Mouse (Mus musculus): ENCODE measurements around the gene Proca1.

Gene Proca1

GRCm38 (mm10) chr11:78193113-78193512 is at the start of gene Proca1:
Gene Proca1, plus strand, starts transcription at chr11:78193392.
- DNase-seq, result no peak

GRCm38 (mm10) chr11:78143520-78143919 is 49.7 kb upstream of the Proca1 start:
- DNase-seq, result no peak

- no peak for DNase-seq
Observed at GRCm38 (mm10) chr11:78146168-78146567, 47.0 kb upstream of the Proca1 start.

GRCm38 (mm10) chr11:78146707-78147543 is 46.3 kb upstream of the Proca1 start:
- no peak for DNase-seq

- DNase-seq, result peak; percentile 32 to 53
Observed at GRCm38 (mm10) chr11:78151161-78151560, 42.0 kb upstream of the Proca1 start.

- peak; percentile 92 for DNase-seq
Observed at GRCm38 (mm10) chr11:78152299-78153231, 40.6 kb upstream of the Proca1 start.

- DNase-seq, result peak in 1 of 2 experiments; percentile 23
Observed at GRCm38 (mm10) chr11:78153778-78154177, 39.4 kb upstream of the Proca1 start.

GRCm38 (mm10) chr11:78155674-78156073 is 37.5 kb upstream of the Proca1 start:
- DNase-seq, result peak; percentile 13 to 49

GRCm38 (mm10) chr11:78156156-78156699 is 37.0 kb upstream of the Proca1 start:
- DNase-seq, result no peak

- peak; percentile 88 to 91 for DNase-seq
Observed at GRCm38 (mm10) chr11:78159096-78159495, 34.1 kb upstream of the Proca1 start.

GRCm38 (mm10) chr11:78159557-78159956 is 33.6 kb upstream of the Proca1 start:
- DNase-seq, result no peak

GRCm38 (mm10) chr11:78160171-78160570 is 33.0 kb upstream of the Proca1 start:
- no peak for DNase-seq

- no peak for DNase-seq
Observed at GRCm38 (mm10) chr11:78160675-78161074, 32.5 kb upstream of the Proca1 start.

- no peak for DNase-seq
Observed at GRCm38 (mm10) chr11:78161169-78161568, 32.0 kb upstream of the Proca1 start.

GRCm38 (mm10) chr11:78161968-78162367 is 31.2 kb upstream of the Proca1 start:
- peak; percentile 37 to 61 for DNase-seq

- peak; percentile 50 to 75 for DNase-seq
Observed at GRCm38 (mm10) chr11:78162504-78162903, 30.7 kb upstream of the Proca1 start.

- DNase-seq, result no peak
Observed at GRCm38 (mm10) chr11:78163045-78163444, 30.1 kb upstream of the Proca1 start.

- peak; percentile 39 to 59 for DNase-seq
Observed at GRCm38 (mm10) chr11:78163681-78164603, 29.2 kb upstream of the Proca1 start.

GRCm38 (mm10) chr11:78164604-78164923 is 28.6 kb upstream of the Proca1 start:
- DNase-seq, result no peak

GRCm38 (mm10) chr11:78164924-78165760 is 28.1 kb upstream of the Proca1 start, which contains the start of gene Traf4:
Gene Traf4, minus strand, starts transcription at chr11:78165589.
- peak; percentile 85 to 86 for DNase-seq

- DNase-seq, result peak in 1 of 2 experiments; percentile 62
Observed at GRCm38 (mm10) chr11:78165761-78166109, 27.5 kb upstream of the Proca1 start.
